Mouse (Mus musculus) adrenal gland, postnatal 14 days (tissue): ENCODE measurements at regions not wholly inside any gene's neighbourhood (a gene's known extent, or its start where the extent isn't known, plus 50 kb on each side); places are given as distances from the start of the nearest gene placed in this dataset.

Experiments
- DNase-seq: peaks from one replicate; pipeline ENCODE4 v3.0.0; 2021; ENCODE audit warnings: mixed read lengths

DNA sequence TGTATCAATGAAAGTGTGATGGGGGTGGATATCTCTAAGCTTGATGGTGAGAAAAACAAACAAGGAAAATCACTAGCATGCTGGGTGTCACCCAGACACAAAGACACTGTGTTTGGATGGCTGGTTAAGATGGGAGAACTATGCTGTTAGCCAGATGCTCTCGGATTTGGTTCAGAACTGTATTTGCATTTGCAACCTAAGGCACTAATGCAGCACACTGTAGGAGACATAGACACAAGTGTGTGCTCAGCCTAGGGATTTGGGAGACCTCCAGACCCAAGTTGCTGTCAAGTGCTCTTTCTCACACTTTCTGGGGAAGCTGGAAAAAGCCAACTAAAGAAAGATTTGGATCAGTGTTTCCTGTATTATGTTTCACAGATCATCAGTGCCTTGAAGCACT lies 173.1 kb upstream of the Prkcq start:
- no peak for DNase-seq

DNA sequence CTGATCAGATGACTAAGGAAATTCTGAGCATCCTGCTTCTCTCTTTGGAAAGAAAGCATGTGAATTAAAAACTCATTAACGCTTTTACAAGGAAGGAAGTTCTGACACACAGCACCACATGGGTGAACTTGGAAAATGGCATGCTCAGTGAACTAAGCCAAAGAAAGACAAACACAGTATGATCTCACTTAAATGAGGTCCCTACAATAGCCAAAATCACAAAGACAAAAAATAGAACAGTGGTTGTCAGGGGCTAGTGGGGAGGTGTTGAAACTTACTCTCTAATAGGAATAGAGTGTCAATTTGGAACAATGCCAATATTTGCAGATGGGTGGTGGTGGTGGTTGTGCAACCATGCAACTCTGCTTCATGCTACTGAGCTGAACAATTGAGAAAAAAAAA lies 172.7 kb upstream of the Prkcq start:
- no peak for DNase-seq

DNA sequence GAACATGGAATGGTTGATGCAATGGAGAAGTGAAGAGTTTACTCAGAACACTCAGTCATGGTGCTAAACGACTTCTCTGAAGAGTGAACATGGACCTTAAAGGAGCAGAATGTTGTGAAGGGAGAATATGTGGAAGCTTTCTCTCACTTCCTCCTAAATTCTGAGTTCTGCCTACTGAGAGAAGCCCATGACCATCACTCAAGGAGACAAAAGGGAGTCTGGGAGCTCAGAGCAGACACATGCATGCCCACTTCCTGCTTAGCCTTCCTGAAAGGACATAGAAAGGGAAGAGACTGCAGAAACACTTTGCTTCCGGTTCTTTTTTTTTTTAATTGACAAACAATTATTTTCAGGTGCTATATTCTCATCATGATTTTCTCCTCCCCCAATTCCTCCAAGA lies 166.1 kb upstream of the Prkcq start:
- DNase-seq: no peak

DNA sequence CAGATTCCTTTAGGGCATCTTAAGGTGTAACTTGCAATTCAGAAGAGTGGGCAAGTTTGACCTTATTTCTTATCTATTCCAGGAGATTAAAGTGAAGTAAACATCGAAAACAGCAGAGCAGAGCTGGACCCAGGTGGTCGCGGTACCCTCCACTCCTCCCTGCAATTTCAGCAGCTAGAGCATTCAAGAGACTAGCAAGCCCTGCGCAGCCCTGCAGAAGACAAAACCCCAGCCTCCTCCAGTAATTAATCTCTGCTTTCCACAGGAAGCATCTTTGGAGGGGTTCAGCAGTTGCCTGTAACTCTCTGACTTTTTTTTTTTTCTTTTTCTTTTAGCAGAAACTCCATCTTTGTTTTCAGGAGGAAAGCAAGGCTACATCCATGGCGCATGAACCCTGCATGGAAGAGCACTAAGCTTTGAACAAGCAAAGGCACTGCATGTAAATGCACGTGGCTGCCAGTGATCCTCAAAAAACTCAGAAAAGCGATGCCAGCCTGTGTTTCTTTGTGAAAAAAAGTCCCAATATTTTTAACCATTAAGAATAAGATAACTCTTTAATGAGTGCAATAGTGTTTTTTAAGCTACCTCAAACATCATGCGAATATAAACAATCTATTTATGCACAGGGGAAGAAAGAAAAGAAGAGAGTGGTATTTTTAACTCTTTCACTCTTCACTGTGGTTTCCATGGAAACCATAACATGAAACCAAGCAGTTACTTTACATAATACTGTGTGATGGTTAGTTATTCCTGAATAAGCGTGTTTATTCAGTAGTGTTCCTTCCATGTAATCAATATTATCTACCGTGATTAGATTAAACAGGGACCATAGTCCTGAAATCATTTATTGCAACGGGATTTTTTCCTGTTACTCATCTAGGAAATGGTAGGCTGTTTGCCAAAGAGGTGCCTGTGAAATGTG lies 160.6 kb upstream of the Prkcq start:
- DNase-seq: no peak

DNA sequence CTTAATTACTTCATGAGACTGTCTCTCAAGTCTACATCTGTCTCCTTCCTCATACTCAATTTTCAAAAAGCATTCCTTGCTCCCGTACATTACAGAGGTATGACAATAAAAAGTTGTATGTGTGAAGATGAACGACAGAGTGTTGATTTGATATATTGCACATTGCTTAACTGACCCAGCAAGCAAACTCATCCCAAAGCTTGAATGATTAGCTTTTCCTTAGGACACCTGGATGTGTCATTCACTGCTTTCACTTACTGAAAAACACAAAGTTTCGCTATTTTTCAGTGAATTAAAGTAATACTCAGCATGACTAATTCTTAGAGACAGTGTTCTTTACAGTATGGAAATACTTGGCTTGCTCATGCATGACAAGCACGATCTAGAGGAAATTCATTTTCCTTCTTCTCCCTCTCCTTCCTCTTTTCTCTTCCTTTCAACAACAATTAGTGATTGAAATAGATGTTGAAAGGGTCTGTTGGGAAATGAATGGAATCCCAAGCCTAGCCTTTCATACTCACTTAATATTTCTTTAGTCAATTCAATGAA lies 159.5 kb upstream of the Prkcq start:
- no peak for DNase-seq

DNA sequence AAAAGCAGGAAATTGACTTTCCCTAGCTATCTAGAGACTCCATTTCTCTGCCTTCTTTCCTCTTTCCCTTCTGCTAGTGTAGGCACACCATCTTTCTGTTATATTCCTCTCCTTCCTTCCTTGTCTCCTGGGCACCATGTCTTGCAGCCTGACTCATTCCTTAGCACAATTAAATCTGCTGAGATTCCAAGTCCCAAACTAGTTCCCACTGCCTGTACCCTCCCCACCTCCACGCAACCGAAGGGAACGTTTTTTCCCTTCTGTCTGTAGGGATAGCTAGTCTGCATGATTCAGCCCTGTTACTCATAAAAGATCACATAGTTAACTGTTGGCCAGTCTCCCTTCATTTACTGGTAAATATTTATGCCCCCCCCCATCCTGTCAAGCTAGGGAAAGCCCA lies 158.8 kb upstream of the Prkcq start:
- DNase-seq: no peak

DNA sequence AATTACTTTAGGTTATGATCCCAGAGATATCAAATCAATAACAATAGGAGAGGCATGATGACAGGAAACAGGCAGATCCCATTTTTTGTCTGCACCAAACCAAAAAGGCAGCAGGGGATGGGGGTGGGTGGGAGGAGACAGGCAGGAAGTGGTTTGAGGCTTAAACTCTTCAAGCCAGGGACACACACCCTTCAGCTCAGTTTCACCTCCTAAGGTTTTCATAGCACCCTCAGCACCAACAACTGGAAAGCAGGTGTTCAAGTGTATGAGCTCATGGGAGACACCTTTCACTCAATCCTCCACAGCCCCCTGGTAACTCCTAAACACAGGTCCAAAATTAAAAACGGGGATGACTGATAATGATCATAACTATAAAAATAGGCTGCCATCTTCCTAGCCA lies 155.5 kb upstream of the Prkcq start:
- no peak for DNase-seq

DNA sequence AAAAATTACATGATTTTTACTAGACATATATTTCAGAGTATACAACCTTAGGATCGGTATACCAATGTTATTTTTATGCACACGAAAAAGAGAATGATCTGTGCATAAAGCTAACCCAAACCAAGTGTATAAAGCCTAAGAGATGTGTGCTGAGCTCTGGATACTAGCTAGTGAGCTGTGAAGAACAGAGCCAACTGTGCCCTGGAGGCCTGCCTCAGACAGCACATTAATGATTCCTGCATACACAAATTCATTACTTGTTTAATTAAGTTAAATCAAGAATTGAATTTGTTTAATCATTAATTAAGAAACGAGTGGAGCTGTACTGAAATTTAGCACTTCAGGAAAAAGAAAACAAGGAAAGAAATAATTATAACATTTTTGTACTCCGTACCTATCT lies 139.0 kb upstream of the Prkcq start:
- no peak for DNase-seq

DNA sequence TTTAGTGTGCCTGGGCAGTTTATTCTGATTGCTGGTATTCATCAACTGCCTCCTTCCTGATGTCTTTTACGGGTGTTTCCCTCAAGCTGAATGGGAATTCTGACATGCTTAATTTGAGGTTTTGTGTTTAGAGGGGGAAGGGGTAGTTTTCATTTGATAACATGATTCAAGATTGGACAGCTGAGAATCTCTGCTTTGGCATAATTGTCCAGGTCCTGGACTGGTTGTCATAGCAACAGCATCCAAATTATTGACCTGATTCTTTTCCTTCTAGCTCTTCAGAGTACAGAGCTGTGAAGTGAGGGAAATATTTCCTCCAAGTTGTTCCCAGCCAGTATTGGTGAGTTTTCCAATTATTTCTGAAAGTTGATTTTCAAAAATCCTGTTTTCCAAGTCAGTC lies 137.7 kb upstream of the Prkcq start:
- no peak for DNase-seq

DNA sequence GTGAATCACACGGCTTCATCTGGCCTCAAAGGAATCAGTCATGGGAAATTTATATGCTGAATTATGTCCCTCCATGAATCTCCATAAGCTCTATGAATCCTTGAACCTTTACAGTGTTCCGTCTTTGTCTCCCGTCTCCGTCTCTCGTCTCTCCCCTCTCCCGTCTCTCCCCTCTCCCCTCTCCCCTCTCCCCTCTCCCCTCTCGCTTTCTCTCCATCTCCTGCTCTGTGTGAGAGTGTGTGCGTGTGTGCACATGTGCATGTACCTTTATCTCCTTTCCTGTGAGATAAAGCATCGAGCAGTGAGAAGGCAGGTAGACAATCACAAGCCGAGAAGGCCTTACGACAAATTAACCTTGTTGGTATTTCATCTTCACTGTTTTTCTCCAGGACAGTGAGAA lies 134.6 kb upstream of the Prkcq start:
- no peak for DNase-seq

DNA sequence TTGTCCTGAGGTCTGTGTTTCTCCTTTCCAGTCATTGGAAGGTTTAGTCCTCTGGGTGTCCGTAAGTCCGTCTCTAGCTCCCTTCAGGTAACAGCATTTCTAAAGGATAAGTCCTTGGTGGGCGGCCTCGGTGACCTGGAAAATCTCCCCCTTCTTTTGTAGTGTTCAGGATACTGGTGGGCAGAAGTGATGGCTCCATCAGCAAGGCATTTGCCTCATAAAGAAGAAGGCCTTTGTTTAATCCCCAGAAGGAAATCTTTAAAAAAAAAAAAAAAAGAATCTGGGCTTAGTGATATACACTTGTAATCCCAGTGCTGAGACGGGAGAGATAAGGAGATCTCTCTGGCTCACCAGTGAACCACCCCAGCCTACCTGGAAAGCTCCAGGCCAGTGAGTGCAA lies 133.5 kb upstream of the Prkcq start:
- DNase-seq: no peak

DNA sequence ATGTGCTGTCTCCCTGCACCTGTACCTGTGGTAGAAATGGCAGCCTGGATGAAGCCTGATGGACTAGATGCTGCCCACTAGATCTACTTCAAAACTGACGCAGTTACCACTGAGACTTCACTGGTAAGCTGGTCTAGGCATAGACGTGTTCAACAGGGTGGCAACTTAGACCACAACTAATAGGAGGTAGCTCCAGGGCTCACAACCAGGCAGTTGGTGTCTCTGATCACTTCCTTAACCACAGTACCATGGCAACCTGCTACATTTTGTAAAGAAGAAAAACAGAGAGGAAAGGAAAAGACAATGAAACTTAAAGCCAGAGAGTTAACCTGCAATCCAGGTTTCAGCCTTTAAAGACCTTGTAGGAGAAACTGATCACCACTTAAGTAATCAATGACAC lies 131.9 kb upstream of the Prkcq start:
- DNase-seq: no peak

DNA sequence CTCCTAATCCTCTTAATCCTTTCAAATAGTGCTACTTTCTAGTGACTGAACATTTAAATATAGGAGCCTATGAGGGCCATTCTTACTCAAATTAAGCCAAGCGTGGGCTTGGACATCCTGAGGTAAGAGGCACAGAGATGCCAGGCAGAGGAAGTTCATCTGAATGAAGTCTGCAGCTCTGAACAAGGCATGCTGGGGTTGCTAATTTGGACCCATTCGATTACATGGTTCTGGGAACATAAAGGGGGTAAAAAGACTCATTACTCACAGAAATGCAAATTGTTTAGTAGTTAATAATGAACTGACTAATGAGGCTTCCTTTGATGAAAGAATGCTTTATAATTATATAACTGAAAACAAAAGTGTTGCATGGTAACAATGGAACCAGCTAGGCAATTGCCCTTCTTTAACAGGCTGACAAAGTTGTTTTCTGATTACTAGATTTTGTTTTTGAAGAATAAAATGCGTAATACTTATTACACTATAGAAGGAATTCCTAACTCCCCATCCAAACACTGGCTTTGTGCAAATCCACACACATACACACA lies 127.1 kb upstream of the Prkcq start:
- no peak for DNase-seq

DNA sequence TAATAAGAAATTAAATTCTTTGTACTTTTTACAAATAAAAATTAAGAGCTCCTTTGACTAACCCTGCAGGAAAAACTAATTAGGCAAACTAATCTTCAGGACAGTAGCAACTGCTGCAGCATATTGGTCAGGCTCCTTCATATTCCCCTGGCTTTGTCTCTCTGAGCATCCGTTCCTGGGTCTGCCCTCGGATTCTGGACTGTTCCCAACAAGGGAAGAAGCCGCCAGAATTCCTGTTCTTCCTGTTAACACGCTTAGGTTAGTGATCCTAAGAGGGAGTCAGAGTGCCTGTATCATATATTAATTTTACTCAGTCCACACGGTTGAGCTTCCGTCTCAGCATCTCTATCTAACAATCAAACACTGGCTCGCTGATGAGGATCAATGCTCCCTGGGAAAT lies 120.3 kb upstream of the Prkcq start:
- no peak for DNase-seq

DNA sequence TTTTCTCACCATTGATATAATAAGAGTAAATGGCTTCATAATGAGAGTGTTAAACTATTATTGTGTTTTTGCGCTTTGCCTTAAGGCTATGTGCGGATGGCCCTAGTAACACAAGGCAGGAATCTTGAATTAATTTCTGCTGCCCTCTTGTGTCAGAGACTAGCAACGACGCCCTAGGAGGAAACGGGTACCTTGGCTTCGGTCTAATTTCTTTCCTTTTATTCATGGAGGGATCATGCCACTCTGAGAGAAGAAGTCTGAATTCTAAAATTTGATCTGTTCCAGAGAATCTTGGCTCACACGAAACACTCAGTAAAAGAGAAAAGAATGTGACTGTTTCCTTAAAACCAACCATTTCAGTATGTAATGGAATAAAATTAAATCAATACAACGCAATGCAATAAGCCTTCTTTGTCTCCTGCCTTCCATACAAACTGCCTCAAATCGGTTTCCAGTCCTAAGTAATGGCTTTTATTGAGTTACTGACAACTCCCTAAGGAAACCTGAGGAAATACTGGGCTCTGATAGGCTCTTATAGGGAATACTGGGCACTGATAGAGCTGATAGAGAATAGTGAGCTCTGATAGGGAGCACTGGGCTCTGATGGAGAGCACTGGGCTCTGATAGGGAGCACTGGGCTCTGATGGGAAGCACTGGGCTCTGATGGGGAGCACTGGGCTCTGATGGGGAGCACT lies 112.0 kb upstream of the Prkcq start:
- peak; percentile 36 for DNase-seq

DNA sequence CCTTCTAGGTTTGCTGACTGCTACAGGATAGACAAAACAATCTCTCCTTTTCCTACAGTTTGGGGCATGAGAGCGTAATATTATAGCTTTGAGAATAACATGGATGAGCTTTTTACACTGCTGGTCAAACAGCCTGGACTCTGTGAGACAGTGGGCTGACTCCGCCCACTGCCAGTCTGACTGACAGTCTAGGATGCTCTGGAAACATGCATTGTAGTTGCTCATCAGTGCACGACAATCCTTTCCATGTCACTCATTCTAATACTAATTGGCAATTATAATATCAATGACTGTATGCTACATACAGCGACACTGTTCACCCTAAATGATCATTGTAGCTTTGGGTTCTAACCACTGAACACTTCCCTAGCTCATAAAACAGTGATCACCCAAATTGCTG lies 104.5 kb upstream of the Prkcq start:
- no peak for DNase-seq

DNA sequence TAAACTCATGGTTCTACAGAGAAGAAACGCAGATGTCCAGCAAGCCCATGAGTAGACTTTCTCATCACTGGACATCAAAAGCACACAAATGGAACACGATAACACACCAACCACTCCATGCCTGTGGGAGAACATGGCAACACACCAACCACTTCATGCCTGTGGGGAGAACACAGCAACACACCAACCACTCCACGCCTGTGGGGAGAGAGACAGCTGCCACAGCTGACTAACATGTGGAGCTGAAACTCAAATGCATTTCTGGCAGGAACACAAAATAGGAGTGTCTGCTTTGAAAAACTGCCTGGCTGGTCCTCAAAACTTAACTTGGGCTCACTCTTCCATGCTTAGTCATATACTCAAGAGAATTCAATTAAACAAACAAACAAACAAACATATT lies 88.4 kb upstream of the Prkcq start:
- no peak for DNase-seq

DNA sequence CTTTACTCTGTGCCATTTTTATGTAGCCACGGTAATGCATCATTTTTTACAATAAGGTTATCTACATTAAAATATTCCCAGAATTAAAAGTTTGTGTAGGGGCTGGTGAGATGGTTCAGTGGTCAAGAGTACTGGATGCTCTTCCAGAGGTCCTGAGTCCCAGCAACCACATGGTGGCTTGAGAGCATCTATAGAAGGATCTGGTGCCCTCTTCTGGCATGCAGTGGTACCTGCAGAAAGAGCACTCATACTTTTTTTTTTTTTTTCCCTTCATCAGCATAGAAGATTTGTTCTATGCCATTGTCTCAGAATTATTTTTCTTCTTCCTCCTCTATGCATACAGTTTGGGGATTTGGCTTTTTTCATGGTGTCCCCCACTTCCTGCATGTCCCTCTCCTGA lies 84.9 kb upstream of the Prkcq start:
- DNase-seq: peak; percentile 21

DNA sequence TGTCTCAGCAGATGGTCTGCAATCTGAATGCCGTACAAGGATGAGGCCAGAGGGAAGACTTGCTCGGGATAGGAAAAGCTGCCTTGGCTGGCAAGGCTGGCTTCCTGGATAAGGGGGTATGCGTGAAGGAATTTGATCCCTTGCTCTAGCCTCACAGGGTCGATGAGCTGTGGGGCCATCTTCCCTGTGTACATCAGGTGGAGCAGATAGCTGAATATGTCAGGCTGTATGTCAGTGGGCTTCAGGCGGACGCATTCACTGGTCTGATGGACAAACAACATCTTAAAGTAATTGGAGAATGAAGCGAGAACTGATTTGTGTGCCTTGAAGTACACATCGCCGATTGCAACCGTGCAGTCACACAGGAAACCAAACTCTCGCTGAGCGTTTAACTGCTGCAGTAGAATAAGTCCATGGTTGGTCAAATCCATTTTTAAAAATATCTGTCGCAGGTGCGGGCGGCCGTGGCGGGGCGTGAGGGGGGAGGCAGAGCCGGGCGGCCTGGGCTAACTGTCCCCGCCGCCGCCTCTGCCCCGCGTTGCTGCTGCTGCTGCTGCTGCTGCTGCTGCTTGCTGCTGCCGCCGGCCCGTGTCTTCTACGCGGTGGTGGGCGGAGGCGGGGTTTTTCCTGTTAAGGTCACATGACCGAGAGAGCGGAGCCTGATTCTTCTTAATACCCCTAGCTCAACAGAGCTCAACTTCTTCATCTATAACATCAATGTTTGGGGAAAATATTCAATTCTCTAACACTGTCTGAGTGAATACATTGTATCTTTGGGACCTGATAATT lies 71.9 kb upstream of the Prkcq start:
- peak; percentile 7 for DNase-seq

DNA sequence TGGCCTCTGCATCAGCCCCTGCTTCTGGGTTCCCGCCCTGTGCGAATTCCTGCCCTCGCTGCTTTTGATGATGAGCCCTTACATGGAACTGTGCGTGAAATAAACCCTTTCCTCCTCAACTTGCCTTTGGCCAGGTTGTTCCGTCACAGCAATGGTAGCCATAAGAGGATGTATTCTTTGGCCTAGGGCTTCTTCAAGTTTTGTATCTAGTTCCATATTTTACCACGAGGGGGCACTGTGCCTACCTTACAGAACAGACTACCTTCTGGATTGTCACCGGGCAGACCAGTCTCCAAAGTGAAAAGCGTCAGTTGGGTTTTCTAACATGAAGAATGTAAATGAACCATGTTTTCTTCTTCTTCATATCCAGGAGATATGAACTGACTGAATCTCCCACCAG lies 58.7 kb upstream of the Prkcq start:
- peak; percentile 58 for DNase-seq

DNA sequence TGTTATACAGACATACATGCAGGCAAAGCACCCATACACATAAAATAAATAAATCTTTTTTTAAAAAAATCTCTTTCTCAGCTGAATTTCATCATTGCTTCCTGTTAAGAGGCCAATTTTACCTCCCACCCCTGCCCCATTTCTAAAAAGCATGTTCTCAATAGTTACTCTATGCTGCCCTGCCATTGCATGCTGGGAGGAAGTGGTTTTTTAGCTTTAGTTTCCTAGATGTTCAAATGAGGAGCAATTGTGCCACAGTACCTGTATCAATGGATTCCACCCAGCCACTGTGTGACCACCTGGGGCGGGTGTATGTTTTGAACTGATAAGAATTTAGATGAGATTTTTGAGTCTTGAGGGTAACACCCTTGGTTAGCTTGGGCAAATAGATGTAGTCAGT lies 53.3 kb upstream of the Prkcq start:
- no peak for DNase-seq

DNA sequence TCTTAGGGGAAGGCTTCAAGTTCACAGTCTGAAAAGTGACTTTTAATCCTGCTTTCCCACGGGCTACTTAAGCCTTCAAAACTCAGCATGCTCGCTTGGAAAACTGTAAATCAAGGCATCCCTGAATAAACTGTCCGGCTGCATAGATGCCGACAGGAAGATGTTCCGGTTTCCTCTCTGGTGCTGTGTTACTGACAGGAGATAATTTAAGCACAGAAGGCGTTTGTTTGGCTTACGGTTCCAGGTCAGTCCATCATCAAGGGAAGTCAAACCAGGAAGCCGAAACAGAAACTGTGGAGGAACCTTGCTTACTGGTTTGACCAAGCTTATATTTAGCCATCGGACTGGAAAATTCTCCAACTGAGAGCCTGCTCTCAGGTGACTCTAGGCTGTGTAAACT lies 52.6 kb upstream of the Prkcq start:
- no peak for DNase-seq
